Mouse (Mus musculus): ENCODE results near the gene Map3k6. TPM values are rescaled to one million over a fixed set of nuclear protein-coding genes. Genes with fewer than 3 reads are reported as not detected.

Map3k6 gene
- 6.4 TPM in 2 replicates for polyA plus RNA-seq (2021; fragmentation: Nextera tagmentation)
- long read RNA-seq, experiment 1, full-length matches to known transcripts, result 2 of 8 reads
- long read RNA-seq, experiment 1, partial matches to known transcripts, result 3 of 8 reads
- long read RNA-seq, experiment 1, other reads (novel, unspliced or antisense), result 3 of 8 reads
- long read RNA-seq, experiment 2, transcript Map3k6-204 (7 exons, 1,062 nt), result major isoform, 6 of 6 reads
- long read RNA-seq, experiment 2, partial matches to known transcripts, result 0 of 6 reads
- long read RNA-seq, experiment 2, other reads (novel, unspliced or antisense), result 0 of 6 reads

GRCm38 (mm10) chr4:133240490-133240921 is at the start of gene Map3k6:
Gene Map3k6 (plus strand): TSS chr4:133240818.

GRCm38 (mm10) chr4:133211751-133212561 is 28.7 kb upstream of the Map3k6 start, which contains the start of the genes Cd164l2 and Gpr3:
Gene Cd164l2 (plus strand): TSS chr4:133212131.
Gene Gpr3 (minus strand): TSS chr4:133212536.

GRCm38 (mm10) chr4:133262882-133263281 is 22.3 kb downstream of the Map3k6 start, which contains the start of gene Sytl1:
Gene Sytl1 (minus strand): TSS chr4:133263113.

GRCm38 (mm10) chr4:133277104-133278026 is 36.7 kb downstream of the Map3k6 start, which contains the start of gene Tmem222:
Gene Tmem222 (minus strand): TSS chr4:133277792.

Other genes starting within 250 kb of the Map3k6 start
- 2.7 and 7.4 TPM in 2 replicates for gene Ahdc1, start 229.6 kb upstream of the Map3k6 start, polyA plus RNA-seq (2021; fragmentation: Nextera tagmentation)
- 31.5 and 37.8 TPM in 2 replicates for gene Wasf2, start 110.3 kb upstream of the Map3k6 start, polyA plus RNA-seq (2021; fragmentation: Nextera tagmentation)
- 11.8 and 14.0 TPM in 2 replicates for gene Cd164l2, start 28.7 kb upstream of the Map3k6 start, polyA plus RNA-seq (2021; fragmentation: Nextera tagmentation)
- 6.3 and 18.9 TPM in 2 replicates for gene Gpr3, start 28.3 kb upstream of the Map3k6 start, polyA plus RNA-seq (2021; fragmentation: Nextera tagmentation)
- 0.96 and 1.3 TPM in 2 replicates for gene Sytl1, start 22.3 kb downstream of the Map3k6 start, polyA plus RNA-seq (2021; fragmentation: Nextera tagmentation)
- gene Tmem222, start 37.0 kb downstream of the Map3k6 start, polyA plus RNA-seq (2021; fragmentation: Nextera tagmentation), result 176 and 207 TPM in 2 replicates
- gene Wdtc1, start 112.7 kb downstream of the Map3k6 start, polyA plus RNA-seq (2021; fragmentation: Nextera tagmentation), result 5.2 and 15.5 TPM in 2 replicates
- gene Slc9a1, start 128.9 kb downstream of the Map3k6 start, polyA plus RNA-seq (2021; fragmentation: Nextera tagmentation), result 6.8 and 10.9 TPM in 2 replicates
- 0.08 and 0.11 TPM in 2 replicates for gene Tent5b, start 239.3 kb downstream of the Map3k6 start, polyA plus RNA-seq (2021; fragmentation: Nextera tagmentation)